Mouse (Mus musculus): Measurements from ENCODE around the gene Fthl17c. TPM values are rescaled to one million over a fixed set of nuclear protein-coding genes. Genes with fewer than 3 reads are reported as not detected.
"Not testable (repeated sequence)": the region's sequence is repeated elsewhere in the genome, so short reads cannot be mapped to it uniquely, and the experiment has no call there.

The Fthl17c gene
- not detected for total RNA-seq (2021)

GRCm38 (mm10) chrX:8976459-8976858 is at the start of gene Fthl17c:
Fthl17c (minus strand) TSS chrX:8976559.
- not testable (repeated sequence) for DNase-seq

DNA sequence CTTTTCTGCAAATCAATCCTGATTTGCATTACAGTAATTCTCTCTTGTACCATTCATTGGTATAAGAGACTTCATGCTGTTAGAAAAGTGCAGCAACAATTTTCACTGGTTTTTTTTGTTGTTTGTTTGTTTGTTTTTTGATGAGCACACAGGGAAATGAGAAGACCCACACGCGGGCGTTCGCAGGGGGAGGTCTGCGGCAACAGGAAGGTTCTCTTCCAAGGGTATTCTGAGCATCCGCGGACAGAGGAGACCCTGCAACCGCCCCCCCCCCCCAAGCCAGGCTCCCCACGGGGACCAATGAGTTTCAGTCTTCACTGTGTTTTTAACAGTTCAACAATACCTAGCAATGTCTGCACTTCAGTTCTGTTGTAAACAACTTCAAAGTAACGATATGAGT is 43.1 kb upstream of the Fthl17c start:
- no peak for DNase-seq

DNA sequence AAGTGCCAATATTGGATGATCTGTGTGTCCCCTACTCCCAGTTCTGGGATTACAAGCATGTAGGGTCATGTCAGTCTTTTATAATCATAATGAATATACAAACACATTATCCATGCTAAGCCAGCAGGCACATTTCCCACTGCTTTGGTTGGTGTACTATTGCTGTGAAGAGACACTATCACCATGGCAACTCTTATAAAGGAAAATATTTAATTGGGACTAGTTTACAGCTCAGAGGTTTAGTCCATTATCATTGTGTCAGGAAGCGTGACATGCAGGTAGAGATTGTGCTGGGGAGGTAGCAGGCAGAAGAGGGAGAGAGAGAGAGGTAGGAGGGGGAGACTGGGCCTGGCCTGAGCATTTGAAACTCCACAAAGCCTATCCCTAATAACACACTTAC is 39.7 kb upstream of the Fthl17c start:
- no peak for DNase-seq

GRCm38 (mm10) chrX:8986655-8987054 is 10.3 kb upstream of the Fthl17c start, which contains the start of gene Fthl17d:
Fthl17d (minus strand) TSS chrX:8986755.
- not testable (repeated sequence) for DNase-seq

- DNase-seq: not testable (repeated sequence)
Observed at GRCm38 (mm10) chrX:8964618-8965017, 11.7 kb downstream of the Fthl17c start.

GRCm38 (mm10) chrX:8962875-8963274 is 13.5 kb downstream of the Fthl17c start, which contains the start of gene Fthl17b:
Fthl17b (minus strand) TSS chrX:8962975.
- not testable (repeated sequence) for DNase-seq

DNA sequence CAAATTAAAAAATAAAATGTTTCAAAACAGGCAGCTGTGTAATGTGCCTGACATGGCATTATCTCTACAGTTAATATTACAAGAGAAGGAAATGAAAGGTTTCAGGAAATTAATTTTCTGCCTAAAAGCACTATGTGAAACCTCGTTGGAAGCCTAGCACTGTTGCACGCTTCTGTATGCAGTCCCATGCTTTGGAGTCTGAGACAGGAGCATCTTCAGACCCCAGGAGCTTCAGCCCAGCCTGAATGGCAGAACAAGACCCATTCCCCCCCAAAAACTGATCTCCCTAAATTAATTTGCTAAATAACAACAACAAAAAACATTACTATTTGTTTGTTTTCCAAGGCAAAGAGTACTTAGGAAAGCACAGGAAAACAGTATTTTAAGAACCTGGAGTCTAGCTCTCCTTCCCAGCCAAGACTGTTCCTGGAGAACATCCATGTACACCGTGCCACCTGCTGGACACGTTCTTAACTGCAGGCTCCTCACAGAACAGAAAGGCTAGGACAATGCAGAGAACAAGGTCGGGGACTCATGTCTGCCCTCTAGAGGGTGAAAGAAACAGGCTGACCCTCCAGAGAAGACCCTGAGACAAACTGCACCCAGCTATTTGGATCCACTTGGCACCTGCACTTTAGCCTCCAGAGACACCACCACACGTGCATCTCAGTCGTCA is 28.1 kb downstream of the Fthl17c start:
- peak; percentile 74 to 78 for DNase-seq

DNA sequence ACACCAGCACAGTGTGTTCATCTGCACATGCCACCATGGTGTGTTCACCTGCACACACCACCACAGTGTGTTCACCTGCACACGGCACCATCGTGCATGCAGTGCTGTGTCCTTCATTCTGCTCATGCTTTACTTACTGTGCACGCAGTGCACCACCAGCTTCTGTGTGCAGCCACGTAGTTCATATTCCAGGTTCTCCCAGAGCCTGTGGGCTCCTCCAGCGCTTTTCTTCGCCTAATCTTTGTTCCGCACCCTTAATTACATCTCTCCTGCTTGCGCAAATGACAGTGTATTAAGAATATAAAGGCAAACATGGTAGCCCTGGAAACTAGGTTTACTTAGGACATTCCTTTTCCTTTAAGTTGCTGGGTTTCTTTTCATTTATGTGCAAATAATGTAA is 32.3 kb downstream of the Fthl17c start:
- DNase-seq: no peak

DNA sequence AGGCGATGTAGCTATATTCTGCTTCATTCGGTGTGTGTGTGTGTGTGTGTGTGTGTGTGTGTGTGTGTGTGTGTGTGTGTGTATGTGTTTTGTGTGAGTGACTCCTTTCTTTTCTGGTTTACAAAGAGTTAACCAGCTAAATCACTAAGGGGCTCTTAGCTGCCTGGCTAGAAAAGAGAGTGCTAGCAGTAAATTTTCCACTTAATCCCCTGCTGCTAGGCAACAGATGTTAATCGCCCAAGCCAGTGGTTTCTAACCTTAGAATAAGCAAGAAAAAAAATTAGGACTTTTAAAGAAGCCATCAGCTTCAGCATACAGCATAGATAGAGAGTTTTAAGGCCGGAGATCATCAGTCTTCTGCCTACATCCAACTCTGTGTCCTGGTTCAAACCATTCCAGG is 49.1 kb downstream of the Fthl17c start:
- no peak for DNase-seq

Other genes starting within 250 kb of the Fthl17c start
- not detected for gene Ssx9, start 228.1 kb downstream of the Fthl17c start, total RNA-seq (2021)
- gene Ssxb5, start 172.9 kb downstream of the Fthl17c start, total RNA-seq (2021): not detected
- not detected for gene Gm6592, start 132.6 kb downstream of the Fthl17c start, total RNA-seq (2021)
- gene Gm5751, start 102.3 kb downstream of the Fthl17c start, total RNA-seq (2021): not detected
- 10 to 100 TPM; 29.7 to 31.9 TPM for gene B630019K06Rik, start 84.2 kb downstream of the Fthl17c start, total RNA-seq (2021)
- not detected for gene Fthl17b, start 13.6 kb downstream of the Fthl17c start, total RNA-seq (2021)
- not detected for gene Fthl17d, start 10.2 kb upstream of the Fthl17c start, total RNA-seq (2021)
- not detected for gene Fthl17e, start 56.9 kb upstream of the Fthl17c start, total RNA-seq (2021)
- gene Fthl17f, start 86.5 kb upstream of the Fthl17c start, total RNA-seq (2021): not detected
- not detected for gene 4930402K13Rik, start 128.0 kb upstream of the Fthl17c start, total RNA-seq (2021)
- 1 to 10 TPM; 5.6 to 5.7 TPM for gene Lancl3, start 223.3 kb upstream of the Fthl17c start, total RNA-seq (2021)